Mouse (Mus musculus): ENCODE measurements around the gene Ubash3b.

DNA sequence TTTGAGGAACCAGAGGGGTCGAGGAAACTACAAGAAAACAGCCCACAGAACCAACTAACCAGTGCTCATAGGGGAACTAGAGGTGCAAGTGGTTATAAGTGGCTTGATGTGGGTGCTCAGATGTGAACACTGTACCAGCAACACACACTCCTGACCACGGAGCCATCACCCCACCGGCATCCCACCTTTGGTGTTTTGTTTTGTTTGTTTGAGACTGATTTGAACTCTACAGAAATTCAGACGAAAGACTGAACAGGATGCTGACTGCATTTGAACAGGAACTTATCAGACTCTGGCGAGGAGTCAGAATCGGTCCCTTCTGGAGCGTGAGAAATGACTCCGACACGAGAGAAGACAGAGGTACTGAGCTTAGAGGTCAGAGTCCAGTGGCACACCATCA, 19.9 kb upstream of the Ubash3b start:
- TF ChIP-seq ZC3H11A (IDR thresholded peaks at IDR 0.05; ENCODE audit: borderline replicate concordance, low read depth, low read length) (no peak), ZNF384 (IDR thresholded peaks at IDR 0.05; ENCODE audit: low read depth, low read length) (no peak), MAFK (IDR thresholded peaks at IDR 0.05; ENCODE audit: insufficient read depth, low read depth, low read length) (no peak)
